17 mouse cellular contexts compared by ENCODE assay signal in the genomic region with DNA sequence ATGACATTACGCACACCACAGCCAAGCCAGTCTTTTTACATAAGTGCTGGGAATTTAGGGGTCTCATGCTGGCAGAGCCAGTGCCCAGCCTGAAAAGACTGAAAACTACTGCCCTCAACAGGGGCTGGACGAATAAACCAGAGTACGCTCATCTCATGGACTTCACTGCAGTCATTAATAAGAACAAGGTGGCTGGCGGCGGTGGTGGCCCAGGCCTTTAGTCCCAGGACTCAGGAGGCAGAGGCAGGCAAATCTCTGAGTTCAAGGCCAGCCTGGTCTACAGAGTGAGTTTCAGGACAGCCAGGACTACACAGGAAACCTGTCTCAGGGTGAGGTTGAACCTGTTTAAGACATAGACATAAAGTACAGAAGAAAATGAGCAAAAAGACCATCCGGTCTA. TPM values are rescaled to one million over a fixed set of nuclear protein-coding genes. Genes with fewer than 3 reads are reported as not detected.
DNase-seq lines count a peak whose midpoint lies in the region; ATAC-seq and TF ChIP-seq lines count a peak whose summit lies in the region.
"Had no signal": no experiment of that assay in that cellular context is flagged by ENCODE, and none has a peak within 500 bp of the region (broad histone marks: within the 10 kb centered on the region; RNA-seq: fewer than 3 reads in every experiment).

No protein-coding gene starts in this region.

- H3K9me3 ChIP-seq in kidney, embryonic 15.5 days (replicated peaks): no peaks in the 10 kb centered on the region
- no peaks in the 10 kb centered on the region for H3K9me3 ChIP-seq in liver, embryonic 11.5 days (ENCODE audit: control insufficient read depth, low read length)
- H3K9me3 ChIP-seq: stomach, embryonic 15.5 days had no signal

- peaks cover 12% of the 10 kb centered on the region for H3K4me1 ChIP-seq in kidney, embryonic 15.5 days
- H3K4me1 ChIP-seq in liver, embryonic 11.5 days (replicated peaks; ENCODE audit: control insufficient read depth, insufficient read depth, low read length): peaks cover 44% of the 10 kb centered on the region

- peaks cover 7% of the 10 kb centered on the region; the same call in 1 of the 2 replicates for H3K27me3 ChIP-seq in kidney, embryonic 15.5 days
- no peaks in the 10 kb centered on the region for H3K27me3 ChIP-seq in C2C12 (ENCODE audit: control insufficient read depth, insufficient read depth, insufficient read length)
- H3K27me3 ChIP-seq in liver, embryonic 11.5 days (replicated peaks; ENCODE audit: control insufficient read depth, insufficient read depth, low read length): no peaks in the 10 kb centered on the region
- H3K27me3 ChIP-seq: stomach, embryonic 15.5 days had no signal

- WGBS in kidney, embryonic 15.5 days: 91% methylated on average over 6 of the region's 6 CpGs
- 86% methylated on average over 6 of the region's 6 CpGs for WGBS in liver, embryonic 11.5 days

- peaks cover 17% of the 10 kb centered on the region for H3K79me3 ChIP-seq in C2C12 (ENCODE audit: low read depth)

- TF ChIP-seq CTCF in C2C12 (IDR thresholded peaks at IDR 0.05; ENCODE audit: control insufficient read depth, insufficient read depth, insufficient read length): no peak

- peak; percentile 18 for DNase-seq in cerebellum, adult 9-11 months
- no peak for DNase-seq in cerebellum, adult 9-10 months
- DNase-seq in kidney, adult 8-10 months: no peak
- no peak for DNase-seq in liver, embryonic 11.5 days (ENCODE audit: low spot score)
- no peak for DNase-seq in gastrocnemius, postnatal 10 days
- DNase-seq in layer of hippocampus, postnatal 10 days (ENCODE audit: low spot score in 2 of 2): no peak
- DNase-seq: adrenal gland, postnatal 25 days; right cerebral cortex, postnatal 4 days had no signal

- peaks cover 43% of the 10 kb centered on the region for H3K79me2 ChIP-seq in C2C12 (ENCODE audit: control insufficient read depth, insufficient read depth)

- H3K4me2 ChIP-seq in kidney, embryonic 15.5 days: no peak overlapping the region
- H3K4me2 ChIP-seq in liver, embryonic 11.5 days: peak overlapping the region; percentile 37

- ATAC-seq in kidney, embryonic 15.5 days (replicated peaks; ENCODE audit: low FRiP score): no peak
- ATAC-seq in liver, embryonic 11.5 days (replicated peaks; ENCODE audit: low FRiP score): no peak

- no peak overlapping the region for H3K4me3 ChIP-seq in kidney, embryonic 15.5 days (replicated peaks)
- no peak overlapping the region for H3K4me3 ChIP-seq in C2C12 (ENCODE audit: insufficient read depth, poor library complexity, severe bottlenecking)
- H3K4me3 ChIP-seq in liver, embryonic 11.5 days (ENCODE audit: low read depth, low read length): peak overlapping the region; percentile 18; the same call in 1 of the 2 replicates

- H3K9ac ChIP-seq in kidney, embryonic 15.5 days: no peak overlapping the region
- H3K9ac ChIP-seq in liver, embryonic 11.5 days (ENCODE audit: low read depth, low read length): peak overlapping the region; percentile 52

- H3K27ac ChIP-seq in kidney, embryonic 15.5 days: 0 out of 2 replicates have a peak overlapping the region, but pooled peaks have one; percentile 7
- H3K27ac ChIP-seq in liver, embryonic 11.5 days (ENCODE audit: low read depth, low read length): peak overlapping the region; percentile 88

- peak overlapping the region; percentile 4 for H3ac ChIP-seq in C2C12 (ENCODE audit: control insufficient read depth, insufficient read length, low read depth)

- peaks cover 12% of the 10 kb centered on the region for H3K36me3 ChIP-seq in kidney, embryonic 15.5 days
- H3K36me3 ChIP-seq in C2C12 (ENCODE audit: control insufficient read depth, insufficient read depth): peaks cover 6% of the 10 kb centered on the region
- peaks cover 3% of the 10 kb centered on the region; the same call in 1 of the 2 replicates for H3K36me3 ChIP-seq in liver, embryonic 11.5 days (ENCODE audit: control insufficient read depth, insufficient read depth, low read length)
- H3K36me3 ChIP-seq: stomach, embryonic 15.5 days had no signal

TF ChIP-seq in C2C12, 6 proteins besides CTCF, POLR2A, EP300 and RAD21:
- TF ChIP-seq MYOG (IDR thresholded peaks at IDR 0.05; ENCODE audit: control insufficient read depth, extremely low read depth, insufficient read length) (no peak), MAX (IDR thresholded peaks at IDR 0.05) (no peak), USF1 (IDR thresholded peaks at IDR 0.05; ENCODE audit: low read depth) (no peak), CEBPB (IDR thresholded peaks at IDR 0.05; ENCODE audit: low read depth) (no peak), MYOD1 (IDR thresholded peaks at IDR 0.05; ENCODE audit: control insufficient read depth, insufficient read length, low read depth) (no peak), FOSL1 (IDR thresholded peaks at IDR 0.05; ENCODE audit: insufficient read depth, low read length, poor library complexity, severe bottlenecking) (no peak)

RNA-seq across cellular contexts. Expression of gene Nprl3, which starts 1.3 kb away (rescaled TPM):
- 38.8 and 43.9 TPM in 2 replicates for polyA plus RNA-seq in kidney, embryonic 15.5 days (2015; fragmentation: Nextera tagmentation; extraction: Ambion mirVana)
- polyA plus RNA-seq in C2C12 (2012; fragmentation: generic; extraction: Trizol): 34.0 TPM
- polyA plus RNA-seq in liver, embryonic 11.5 days (2014; fragmentation: Nextera tagmentation; extraction: Ambion mirVana): 31.0 and 38.1 TPM in 2 replicates
- total RNA-seq in gastrocnemius, postnatal 10 days (2021): 10 to 100 TPM; 18.9 to 25.0 TPM
- total RNA-seq in layer of hippocampus, postnatal 10 days (2021): 10 to 100 TPM; 51.7 to 58.1 TPM

RNA-seq across cellular contexts. Expression of gene Hba-x, which starts 10.0 kb away (rescaled TPM):
- polyA plus RNA-seq in kidney, embryonic 15.5 days (2015; fragmentation: Nextera tagmentation; extraction: Ambion mirVana): 36.6 and 65.3 TPM in 2 replicates
- not detected for polyA plus RNA-seq in C2C12 (2012; fragmentation: generic; extraction: Trizol)
- 4,144 and 4,673 TPM in 2 replicates for polyA plus RNA-seq in liver, embryonic 11.5 days (2014; fragmentation: Nextera tagmentation; extraction: Ambion mirVana)
- total RNA-seq in gastrocnemius, postnatal 10 days (2021): not detected
- not detected for total RNA-seq in layer of hippocampus, postnatal 10 days (2021)
- total RNA-seq: adrenal gland, postnatal 25 days; common myeloid progenitor, adult 5-6 weeks; ES-E14; gastrocnemius, adult 18-20 months; layer of hippocampus, postnatal 14 days; liver, adult 2 months had no signal
- polyA plus RNA-seq: liver, adult 2 months had no signal

RNA-seq across cellular contexts. Expression of gene Hba-a1, which starts 17.1 kb away (rescaled TPM):
- polyA plus RNA-seq in kidney, embryonic 15.5 days (2015; fragmentation: Nextera tagmentation; extraction: Ambion mirVana): 4,301 and 5,259 TPM in 2 replicates
- 12.1 TPM for polyA plus RNA-seq in C2C12 (2012; fragmentation: generic; extraction: Trizol)
- polyA plus RNA-seq in liver, embryonic 11.5 days (2014; fragmentation: Nextera tagmentation; extraction: Ambion mirVana): 12,698 and 12,741 TPM in 2 replicates
- total RNA-seq in gastrocnemius, postnatal 10 days (2021): 1,000 to 10,000 TPM in 1 of 2 experiments, 100 to 1,000 TPM in 1; 968 to 1,389 TPM
- total RNA-seq in layer of hippocampus, postnatal 10 days (2021): 100 to 1,000 TPM; 667 to 733 TPM
- total RNA-seq: ES-E14 had no signal

RNA-seq across cellular contexts. Expression of gene Hbq1b, which starts 20.6 kb away (rescaled TPM):
- 2.3 and 2.5 TPM in 2 replicates for polyA plus RNA-seq in kidney, embryonic 15.5 days (2015; fragmentation: Nextera tagmentation; extraction: Ambion mirVana)
- polyA plus RNA-seq in C2C12 (2012; fragmentation: generic; extraction: Trizol): not detected
- polyA plus RNA-seq in liver, embryonic 11.5 days (2014; fragmentation: Nextera tagmentation; extraction: Ambion mirVana): 43.6 and 45.8 TPM in 2 replicates
- total RNA-seq in gastrocnemius, postnatal 10 days (2021): under 1 TPM in 1 of 2 experiments, not detected in 1; 0.79 TPM
- total RNA-seq in layer of hippocampus, postnatal 10 days (2021): 1 to 10 TPM; 2.3 to 4.1 TPM
- total RNA-seq: common myeloid progenitor, adult 5-6 weeks; gastrocnemius, adult 18-20 months; liver, adult 2 months had no signal
- polyA plus RNA-seq: liver, adult 2 months; urinary bladder, adult 2 months had no signal

RNA-seq across cellular contexts. Expression of gene Hba-a2, which starts 30.1 kb away (rescaled TPM):
- polyA plus RNA-seq in kidney, embryonic 15.5 days (2015; fragmentation: Nextera tagmentation; extraction: Ambion mirVana): 11,555 and 13,702 TPM in 2 replicates
- not detected for polyA plus RNA-seq in C2C12 (2012; fragmentation: generic; extraction: Trizol)
- 25,282 and 25,421 TPM in 2 replicates for polyA plus RNA-seq in liver, embryonic 11.5 days (2014; fragmentation: Nextera tagmentation; extraction: Ambion mirVana)
- 1,000 to 10,000 TPM in 1 of 2 experiments, 100 to 1,000 TPM in 1; 662 to 1,092 TPM for total RNA-seq in gastrocnemius, postnatal 10 days (2021)
- total RNA-seq in layer of hippocampus, postnatal 10 days (2021): 100 to 1,000 TPM; 562 to 789 TPM

Comparison
In these comparisons a context has a peak if more than half of its experiments do, and no peak if none do; other contexts are left out.
1. RNA of gene Hba-x, which starts 10.0 kb away (polyA plus RNA-seq): 4,144 to 4,673 TPM in liver, embryonic 11.5 days; 36.6 to 65.3 TPM in kidney, embryonic 15.5 days and not detected in C2C12 (single experiment); every median in the first group is over 10 times any median in the second.
2. RNA of gene Hba-a1, which starts 17.1 kb away (polyA plus RNA-seq): 12,698 to 12,741 TPM in liver, embryonic 11.5 days and 4,301 to 5,259 TPM in kidney, embryonic 15.5 days; 12.1 TPM in C2C12 (single experiment); every median in the first group is over 100 times any median in the second.